Mouse (Mus musculus): ENCODE measurements at regions not wholly inside any gene's neighbourhood (a gene's known extent, or its start where the extent isn't known, plus 50 kb on each side); places are given as distances from the start of the nearest gene placed in this dataset.

DNA sequence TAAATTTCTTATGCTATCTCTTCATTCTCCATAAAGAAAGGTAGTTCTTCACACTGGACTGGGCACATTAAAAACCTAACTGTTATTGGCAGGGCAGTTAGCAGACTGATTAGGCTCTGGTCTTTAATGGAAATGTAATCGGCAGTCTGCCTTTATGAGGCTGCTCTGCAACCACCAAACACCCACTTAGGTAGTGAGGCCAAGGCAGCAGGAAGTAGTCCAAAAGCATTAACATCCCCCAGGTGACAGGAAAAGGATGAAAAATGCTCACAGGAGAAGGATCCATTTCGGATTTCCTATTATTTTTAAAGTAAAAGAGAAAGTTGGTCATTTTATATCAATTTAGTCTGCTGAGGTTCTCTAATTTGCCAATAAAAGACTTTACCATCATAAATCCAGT, 528.9 kb upstream of the Dppa4 start:
- DNase-seq: no peak

DNA sequence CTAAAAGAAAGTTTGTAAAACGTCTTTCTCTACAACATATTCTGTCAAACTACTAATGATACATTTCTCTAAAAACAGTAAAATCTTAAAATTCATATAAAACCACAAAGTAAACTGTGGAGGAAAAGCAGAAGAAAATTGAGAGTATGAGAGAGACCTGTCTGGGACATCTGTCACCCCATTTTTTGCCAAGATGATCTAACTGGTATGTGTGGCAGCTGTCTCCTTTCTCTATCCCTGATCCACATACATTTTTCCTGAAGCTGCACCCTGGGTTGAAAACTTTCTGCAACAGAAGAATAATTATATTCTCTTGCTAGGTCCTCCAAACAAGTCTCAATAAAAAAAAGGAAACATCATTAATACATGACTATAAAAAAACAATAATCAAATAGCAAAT, 525.2 kb upstream of the Dppa4 start:
- peak; percentile 7 to 21 for DNase-seq

- DNase-seq: peak; percentile 23 to 34
Measured at GRCm38 (mm10) chr16:47765742-47766141, 517.8 kb upstream of the Dppa4 start.

DNA sequence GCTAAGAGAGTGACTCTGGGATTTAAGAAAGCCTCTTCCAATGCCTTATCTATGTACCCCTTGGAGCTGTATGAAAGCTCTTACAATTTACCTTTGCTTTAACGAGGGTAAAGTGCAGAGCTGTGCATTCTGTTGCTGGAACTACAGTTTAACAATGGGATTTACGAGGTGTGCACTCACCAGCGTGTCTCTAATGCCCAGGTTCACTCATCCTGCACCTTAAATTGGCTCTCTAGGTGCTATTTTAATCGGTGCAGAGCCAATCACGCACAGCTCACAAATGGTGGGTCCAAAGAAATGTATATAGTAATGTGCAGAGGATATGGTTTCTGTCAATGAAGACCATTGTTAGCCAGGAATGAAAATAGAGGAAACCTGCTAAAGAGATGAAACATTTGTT, 495.0 kb upstream of the Dppa4 start:
- DNase-seq: no peak

GRCm38 (mm10) chr16:47790666-47791065, 492.9 kb upstream of the Dppa4 start:
- DNase-seq: no peak

- no peak for DNase-seq
Measured at GRCm38 (mm10) chr16:47791456-47791855, 492.1 kb upstream of the Dppa4 start.

DNA sequence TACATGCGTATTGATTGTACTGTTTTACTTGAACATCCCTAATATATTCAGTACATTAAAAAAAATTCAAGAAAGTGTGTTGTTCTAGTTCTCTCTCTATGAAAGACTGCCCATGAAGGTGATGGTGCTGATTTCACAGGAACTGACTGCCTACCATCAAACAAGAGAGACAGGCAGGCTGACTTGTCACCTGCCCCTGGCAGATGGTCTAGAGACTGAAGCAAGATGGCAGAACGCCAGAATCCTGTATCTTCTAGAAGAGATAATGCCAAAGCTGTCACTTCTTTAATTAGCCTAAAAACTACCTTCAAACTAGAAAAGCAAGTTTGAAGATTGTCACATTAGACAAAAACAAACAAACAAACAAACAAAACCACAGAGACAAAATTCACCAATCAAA, 484.7 kb upstream of the Dppa4 start:
- peak; percentile 60 to 66 for DNase-seq

DNA sequence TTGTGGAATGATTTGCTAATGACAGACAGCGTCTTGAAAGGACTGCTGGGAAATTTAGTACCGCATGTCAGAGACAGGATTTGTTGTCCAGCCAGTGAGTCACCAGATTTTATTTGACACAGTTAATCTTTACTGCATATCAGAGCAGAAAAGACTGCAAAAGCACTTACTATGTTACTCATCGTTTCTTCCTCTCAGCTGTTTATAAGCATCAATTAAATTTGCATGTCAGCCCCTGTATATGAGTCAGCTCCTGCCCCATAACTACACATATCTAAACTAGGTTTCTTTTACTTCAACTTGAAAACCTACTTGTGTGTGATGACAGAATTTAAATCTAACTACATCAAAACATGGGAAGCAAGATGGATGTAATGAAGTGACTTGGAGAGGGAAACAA, 440.4 kb upstream of the Dppa4 start:
- DNase-seq: no peak

DNA sequence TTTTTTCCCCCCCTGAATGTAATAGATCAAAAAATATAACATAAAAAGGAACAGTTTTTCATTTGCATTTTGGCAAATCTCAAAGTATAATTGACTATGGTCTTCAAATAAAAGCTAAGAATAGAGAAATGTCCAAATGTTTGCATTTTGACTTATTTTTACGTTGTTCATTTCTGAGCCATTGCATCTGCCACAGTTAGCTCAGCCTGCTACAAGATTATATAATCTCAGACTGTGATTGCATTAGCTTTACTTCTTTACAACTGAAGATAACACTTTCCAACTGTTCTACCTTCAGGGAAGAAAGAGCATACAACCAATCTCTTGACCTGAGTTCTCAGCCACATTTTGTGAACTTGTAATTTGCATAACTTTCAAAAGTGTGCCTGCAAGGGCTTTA, 431.9 kb upstream of the Dppa4 start:
- no peak for DNase-seq

DNA sequence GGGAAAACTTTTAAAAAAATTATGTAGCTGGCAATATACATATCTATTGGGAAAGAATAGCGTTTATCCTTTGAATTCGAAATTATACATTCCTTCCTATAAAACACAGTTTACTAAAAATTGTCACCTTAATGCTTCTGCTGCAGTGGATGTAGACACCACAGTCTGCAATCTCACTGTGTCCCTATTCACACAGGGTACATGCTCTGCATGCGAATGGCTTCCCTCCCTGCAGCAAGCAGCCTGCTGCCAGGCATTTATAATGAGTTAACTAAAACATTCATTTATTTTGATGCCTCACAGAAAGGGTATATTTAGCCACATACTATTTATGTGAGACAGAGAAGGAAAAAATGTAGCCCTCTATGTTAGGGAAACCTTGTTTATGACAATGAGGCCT, 423.7 kb upstream of the Dppa4 start:
- no peak for DNase-seq

GRCm38 (mm10) chr16:47875258-47875657, 408.3 kb upstream of the Dppa4 start:
- no peak for DNase-seq

- no peak for DNase-seq
Measured at GRCm38 (mm10) chr16:47883476-47883875, 400.1 kb upstream of the Dppa4 start.

- no peak for DNase-seq
Measured at GRCm38 (mm10) chr16:47887019-47887418, 396.5 kb upstream of the Dppa4 start.

DNA sequence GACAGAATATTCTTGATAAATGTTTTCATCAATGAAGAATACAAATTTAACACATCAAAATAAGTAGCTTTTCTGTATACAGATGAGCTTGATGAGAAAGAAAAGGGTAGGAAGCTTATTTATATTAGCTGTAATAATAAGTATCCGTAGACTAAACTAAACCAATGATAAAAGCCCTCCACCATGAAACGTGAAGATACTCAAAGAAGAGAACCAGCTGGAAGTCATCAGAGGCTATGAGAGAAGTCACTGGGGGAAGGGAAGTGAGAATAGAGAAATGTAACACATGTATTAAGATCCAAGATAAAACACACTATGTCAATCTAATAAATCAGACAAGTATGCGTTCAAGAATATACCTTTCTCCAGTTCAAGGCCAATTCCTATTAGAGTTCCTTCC, 382.7 kb upstream of the Dppa4 start:
- no peak for DNase-seq

- DNase-seq: no peak
Measured at GRCm38 (mm10) chr16:47938000-47938399, 345.5 kb upstream of the Dppa4 start.
